In the genomic region with DNA sequence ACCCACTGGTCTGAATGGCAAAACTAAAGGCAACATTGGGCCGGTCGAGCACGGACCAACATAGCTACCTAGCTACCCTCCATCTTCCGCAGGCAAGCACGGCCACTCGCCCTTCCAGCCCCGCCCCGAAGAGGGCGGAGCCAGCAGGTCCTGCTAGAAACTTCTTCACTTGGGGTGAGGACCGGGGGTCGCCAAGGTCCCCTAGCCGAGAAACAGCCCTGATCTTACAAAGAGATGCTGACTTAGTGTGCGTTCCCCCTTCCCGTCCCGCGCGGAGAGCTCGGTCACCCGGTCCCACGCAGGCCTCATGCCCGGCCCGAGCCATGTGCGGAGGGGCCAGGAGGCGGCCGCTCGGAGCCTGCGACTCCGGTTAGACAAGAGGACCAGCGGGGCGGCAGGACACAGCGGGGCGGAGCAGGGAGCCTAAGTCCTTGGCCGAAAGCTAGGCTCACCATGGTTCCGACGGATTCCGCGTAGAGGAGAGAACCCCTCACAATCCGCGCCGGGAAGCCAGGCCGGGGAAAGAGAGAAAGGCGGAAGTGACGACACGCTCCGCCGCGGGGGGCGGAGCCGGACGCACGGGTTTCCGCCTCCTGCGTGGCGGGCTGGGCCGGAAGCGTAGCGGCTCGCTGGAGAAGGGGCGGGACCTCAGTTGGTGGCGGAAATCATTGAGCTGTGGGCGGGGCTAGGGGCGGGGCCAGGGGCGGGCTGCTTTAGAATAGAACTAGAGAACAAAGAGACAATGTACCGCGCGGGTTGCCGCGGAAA, we compare ENCODE assay signal across 8 mouse cellular contexts. TPM values are rescaled to one million over a fixed set of nuclear protein-coding genes. Genes with fewer than 3 reads are reported as not detected.
DNase-seq lines count a peak whose midpoint lies in the region; ATAC-seq lines count a peak whose summit lies in the region.

A gene (minus strand): TSS at position 561 of the 768 bp plus-strand sequence.

- H3K9me3 ChIP-seq in hindbrain, embryonic 13.5 days, result no peaks in the 10 kb centered on the region

- peak; percentile 100 for DNase-seq in NIH3T3 (ENCODE audit: low read depth)
- peak; percentile 98 for DNase-seq in cerebellum, postnatal 10 days
- peak; percentile 77 to 84 for DNase-seq in frontal cortex, postnatal 14 days (ENCODE audit: low spot score in 2 of 2)
- DNase-seq in layer of hippocampus, postnatal 25 days (ENCODE audit: extremely low spot score in 1 of 2, low spot score in 1 of 2), result peak; percentile 74 to 77
- peak; percentile 93 for DNase-seq in lung, postnatal 25 days (ENCODE audit: low spot score)
- DNase-seq in retina, embryonic 14.5 days (ENCODE audit: low spot score), result peak; percentile 99
- peak; percentile 96 for DNase-seq in thymus, postnatal 4 days

- H3K9ac ChIP-seq in hindbrain, embryonic 13.5 days, result peak within 1 kb of the TSS; percentile 87

- H3K4me1 ChIP-seq in hindbrain, embryonic 13.5 days (replicated peaks), result peaks cover 22% of the 10 kb centered on the region

- ATAC-seq in hindbrain, embryonic 13.5 days (ENCODE audit: low FRiP score), result peak; percentile 95

- peak within 1 kb of the TSS; percentile 94 for H3K4me3 ChIP-seq in hindbrain, embryonic 13.5 days

- H3K4me2 ChIP-seq in hindbrain, embryonic 13.5 days, result peak within 1 kb of the TSS; percentile 72

- WGBS in hindbrain, embryonic 13.5 days, result under 1% methylated on average over 68 of the region's 68 CpGs

- peak within 1 kb of the TSS; percentile 91 for H3K27ac ChIP-seq in hindbrain, embryonic 13.5 days

- H3K27me3 ChIP-seq in hindbrain, embryonic 13.5 days, result no peaks in the 10 kb centered on the region

- H3K36me3 ChIP-seq in hindbrain, embryonic 13.5 days, result peaks cover 37% of the 10 kb centered on the region

RNA-seq across cellular contexts. Expression of the gene that starts here (rescaled TPM):
- polyA plus RNA-seq in hindbrain, embryonic 13.5 days (2015; fragmentation: Nextera tagmentation; extraction: Ambion mirVana), result 276 and 284 TPM in 2 replicates
- total RNA-seq in layer of hippocampus, postnatal 25 days (2021), result 100 to 1,000 TPM; 175 to 190 TPM

Comparison
In these comparisons a context has a peak if more than half of its experiments do, and no peak if none do; other contexts are left out.
1. Peak in every context shown above with its lines: DNase-seq, ATAC-seq, H3K4me3 ChIP-seq and H3K27ac ChIP-seq.